Mouse (Mus musculus) CH12.LX (cell line): ENCODE data around the gene Krt17. TPM values are rescaled to one million over a fixed set of nuclear protein-coding genes. Genes with fewer than 3 reads are reported as not detected.

Source experiments
- DNase-seq: peaks from one replicate; pipeline ENCODE4 v3.0.0-alpha.2; 2013; ENCODE audit errors: extremely low read depth
- H3K27ac ChIP-seq: 2 replicates; pipeline ENCODE4 v1.5.1; 2012; ENCODE audit warnings: low read depth, mild to moderate bottlenecking, control low read depth, moderate library complexity; ENCODE audit not compliant: insufficient read depth
- H3K27me3 ChIP-seq: replicated peaks from 2 replicates; pipeline ENCODE3; 2012; ENCODE audit warnings: inconsistent platforms
- H3K36me3 ChIP-seq, 2 experiments: replicated peaks in 1 of 2; 2 replicates each; pipeline versions ENCODE3 to v1.6.1; 2012; ENCODE audit warnings: inconsistent platforms in 1 of 2, low read length in 1 of 2, mild to moderate bottlenecking in 1 of 2, mixed read lengths in 1 of 2, moderate library complexity in 1 of 2; ENCODE audit not compliant: control insufficient read depth in 1 of 2, insufficient read depth in 1 of 2
- H3K4me1 ChIP-seq, 2 experiments: 2 replicates each; pipeline ENCODE4 v1.6.1; 2012; ENCODE audit warnings: inconsistent platforms in 1 of 2, moderate library complexity in 1 of 2; ENCODE audit not compliant: insufficient read depth in 2 of 2, control insufficient read depth in 1 of 2
- H3K4me2 ChIP-seq: 2 replicates; pipeline ENCODE4 v1.6.1; 2012; ENCODE audit warnings: low read depth, mild to moderate bottlenecking, control low read depth; ENCODE audit not compliant: poor library complexity, insufficient read depth, severe bottlenecking
- H3K4me3 ChIP-seq, 3 experiments: fragments of 150-350 bp in 1 of 3; sonication (generic) in 1 of 3; replicated peaks in 1 of 3; 2 replicates each; pipeline versions ENCODE3 to v1.5.1; 2011 to 2012; ENCODE audit warnings: low read depth in 2 of 3, low read length in 2 of 3, mild to moderate bottlenecking in 2 of 3, moderate library complexity in 2 of 3, control low read depth in 1 of 3, improper control_type of control experiment in 1 of 3, inconsistent platforms in 1 of 3, mixed read lengths in 1 of 3; ENCODE audit not compliant: poor library complexity in 1 of 3
- H3K79me2 ChIP-seq: replicated peaks from 2 replicates; pipeline ENCODE4 v1.6.1; 2012; ENCODE audit warnings: mild to moderate bottlenecking, moderate library complexity; ENCODE audit not compliant: control insufficient read depth, poor library complexity, insufficient read depth, severe bottlenecking; ENCODE audit errors: extremely low read depth
- H3K9ac ChIP-seq: 2 replicates; pipeline ENCODE4 v1.6.1; 2012; ENCODE audit warnings: low read depth, mild to moderate bottlenecking, control low read depth, moderate library complexity; ENCODE audit not compliant: insufficient read depth
- H3K9me3 ChIP-seq: replicated peaks from 2 replicates; pipeline ENCODE3; 2012; ENCODE audit warnings: low read length, inconsistent platforms, mixed read lengths
- CHD2 ChIP-seq: IDR thresholded peaks from 2 replicates; pipeline ENCODE4 v1.6.1; 2011; ENCODE audit warnings: low read length, improper control_type of control experiment
- CTCF ChIP-seq, 2 experiments: IDR thresholded peaks in 1 of 2; conservative IDR thresholded peaks in 1 of 2; 2 replicates each; pipeline ENCODE4 v1.5.1; 2011 to 2012; ENCODE audit warnings: low read depth in 2 of 2, low read length in 2 of 2, improper control_type of control experiment in 1 of 2, inconsistent platforms in 1 of 2, mild to moderate bottlenecking in 1 of 2, moderate library complexity in 1 of 2
- E2F4 ChIP-seq: IDR thresholded peaks from 2 replicates; pipeline ENCODE4 v1.6.1; 2011; ENCODE audit warnings: low read depth, low read length, improper control_type of control experiment; ENCODE audit not compliant: insufficient replicate concordance
- ELF1 ChIP-seq: IDR thresholded peaks from 2 replicates; pipeline ENCODE4 v1.6.1; 2014; ENCODE audit warnings: low read depth, mild to moderate bottlenecking, inconsistent platforms, low read length, improper control_type of control experiment
- GABPA ChIP-seq: IDR thresholded peaks from 2 replicates; pipeline ENCODE4 v1.6.1; 2012; ENCODE audit warnings: low read depth, low read length, improper control_type of control experiment, inconsistent platforms; ENCODE audit not compliant: insufficient replicate concordance
- HCFC1 ChIP-seq: IDR thresholded peaks from 2 replicates; pipeline ENCODE4 v1.6.1; 2012; ENCODE audit warnings: low read depth, mild to moderate bottlenecking, inconsistent platforms, low read length, improper control_type of control experiment
- IRF4 ChIP-seq: IDR thresholded peaks from 2 replicates; pipeline ENCODE4 v1.6.1; 2014; ENCODE audit warnings: low read depth, mild to moderate bottlenecking, inconsistent platforms, low read length, improper control_type of control experiment
- JUN ChIP-seq: IDR thresholded peaks from 2 replicates; pipeline ENCODE4 v1.6.1; 2011; ENCODE audit warnings: low read depth, mild to moderate bottlenecking, low read length, improper control_type of control experiment, moderate library complexity; ENCODE audit not compliant: insufficient read depth
- MAX ChIP-seq: IDR thresholded peaks from 2 replicates; pipeline ENCODE4 v1.6.1; 2011; ENCODE audit warnings: low read length, improper control_type of control experiment
- MAZ ChIP-seq: IDR thresholded peaks from 2 replicates; pipeline ENCODE4 v1.6.1; 2012; ENCODE audit warnings: low read depth, mild to moderate bottlenecking, inconsistent platforms, low read length, improper control_type of control experiment, moderate library complexity
- MEF2A ChIP-seq: IDR thresholded peaks from 2 replicates; pipeline ENCODE4 v1.6.1; 2014; ENCODE audit warnings: low read depth, mild to moderate bottlenecking, inconsistent platforms, low read length, improper control_type of control experiment, borderline replicate concordance
- MXI1 ChIP-seq: IDR thresholded peaks from 2 replicates; pipeline ENCODE4 v1.6.1; 2011; ENCODE audit warnings: mild to moderate bottlenecking, low read depth, low read length, improper control_type of control experiment
- MYC ChIP-seq: IDR thresholded peaks from 2 replicates; pipeline ENCODE4 v1.6.1; 2011; ENCODE audit warnings: low read depth, mild to moderate bottlenecking, improper control_type of control experiment, low read length
- PAX5 ChIP-seq: IDR thresholded peaks from 2 replicates; pipeline ENCODE4 v1.6.1; 2012; ENCODE audit warnings: low read length, inconsistent platforms, mixed read lengths
- POLR2AphosphoS2 ChIP-seq: IDR thresholded peaks from 2 replicates; pipeline ENCODE4 v1.6.1; 2011; ENCODE audit warnings: low read depth, low read length, improper control_type of control experiment
- RCOR1 ChIP-seq: conservative IDR thresholded peaks from 2 replicates; pipeline ENCODE4 v1.6.1; 2012; ENCODE audit warnings: low read depth, mild to moderate bottlenecking, inconsistent platforms, low read length, improper control_type of control experiment
- SIN3A ChIP-seq: IDR thresholded peaks from 2 replicates; pipeline ENCODE4 v1.6.1; 2012; ENCODE audit warnings: low read length, improper control_type of control experiment, inconsistent platforms
- UBTF ChIP-seq: IDR thresholded peaks from 2 replicates; pipeline ENCODE4 v1.6.1; 2012; ENCODE audit warnings: low read depth, mild to moderate bottlenecking, inconsistent platforms, low read length, improper control_type of control experiment, moderate library complexity
- USF1 ChIP-seq: IDR thresholded peaks from 2 replicates; pipeline ENCODE4 v1.6.1; 2014; ENCODE audit warnings: low read depth, mild to moderate bottlenecking, inconsistent platforms, low read length, improper control_type of control experiment
- USF2 ChIP-seq: conservative IDR thresholded peaks from 2 replicates; pipeline ENCODE4 v1.6.1; 2011; ENCODE audit warnings: low read depth, low read length, improper control_type of control experiment
- ZC3H11A ChIP-seq: IDR thresholded peaks from 2 replicates; pipeline ENCODE4 v1.6.1; 2012; ENCODE audit warnings: low read depth, mild to moderate bottlenecking, inconsistent platforms, low read length, improper control_type of control experiment
- ZMIZ1 ChIP-seq: IDR thresholded peaks from 2 replicates; pipeline ENCODE4 v1.6.1; 2012; ENCODE audit warnings: low read depth, mild to moderate bottlenecking, inconsistent platforms, low read length, improper control_type of control experiment
- ZNF384 ChIP-seq: IDR thresholded peaks from 2 replicates; pipeline ENCODE4 v1.6.1; 2012; ENCODE audit warnings: low read depth, low read length, improper control_type of control experiment, inconsistent platforms
- dilution Hi-C: fragments of 300-500 bp; cut with MboI; formaldehyde crosslinking; loops from 2 replicates; pipeline ENCODE4 v1.14.3; 2020; ENCODE audit warnings: low sequenced_read_pairs; ENCODE audit not compliant: extremely low pct_unique_long_range_greater_than_20kb, extremely low pct_ligation_motif_present
- in situ Hi-C: fragments of 300-500 bp; cut with MboI; formaldehyde crosslinking; loops from 3 replicates; pipeline ENCODE4 v1.14.3; 2019; ENCODE audit warnings: low sequenced_read_pairs, low pct_ligation_motif_present, low pct_unique_long_range_greater_than_20kb, mixed read lengths
- polyA plus RNA-seq: library from polyadenylated mRNA; unstranded; fragments of >175 nt; gene quantifications from 2 replicates; pipeline ENCODE4 v1.2.1, GENCODE M21; 2012; ENCODE audit warnings: low read depth; ENCODE audit not compliant: insufficient read length
- total RNA-seq, 2 experiments: library from RNA; depleted of rRNA; stranded (reverse); fragments of 300-350 nt in 1 of 2; fragments of >200 nt in 1 of 2; gene quantifications; 2 replicates each; pipeline ENCODE4 v1.2.3; 2012 to 2014

The Krt17 gene
- total and polyA plus RNA-seq, 3 experiments, result 0.76 TPM; not detected in 2

- no peak overlapping the region for H3K4me2 ChIP-seq
- TF ChIP-seq CHD2, result no peak
- TF ChIP-seq HCFC1, result no peak
- no peak for TF ChIP-seq JUN
- TF ChIP-seq PAX5, result no peak
- no peak for TF ChIP-seq GABPA
- no peak for TF ChIP-seq USF1
- no peak for TF ChIP-seq E2F4
- TF ChIP-seq CTCF (conservative IDR thresholded peaks at IDR 0.05 in 1 of 2, IDR thresholded peaks at IDR 0.05 in 1 of 2; ENCODE audit: low read depth in 2 of 2, low read length in 2 of 2), result no peak
- TF ChIP-seq MAZ, result no peak
- no peak for TF ChIP-seq MEF2A
- no peak for TF ChIP-seq MYC
- TF ChIP-seq IRF4, result no peak
- no peak for TF ChIP-seq RCOR1
- TF ChIP-seq MXI1, result no peak
- no peak for TF ChIP-seq ZMIZ1
- no peak for TF ChIP-seq ZC3H11A
- TF ChIP-seq MAX, result no peak
- no peak for TF ChIP-seq ELF1
- no peak for TF ChIP-seq ZNF384
- TF ChIP-seq, all 38 proteins: peak for 0
- peaks cover 76% of the 10 kb centered on the region for H3K27me3 ChIP-seq
- H3K4me3 ChIP-seq, result no peak overlapping the region
- H3K79me2 ChIP-seq, result no peaks in the 10 kb centered on the region
- H3K36me3 ChIP-seq, result no peaks in the 10 kb centered on the region
- H3K9me3 ChIP-seq, result no peaks in the 10 kb centered on the region
- dilution Hi-C loops (no loop called here), in situ Hi-C loops (no loop called here)
- no peak overlapping the region for H3K9ac ChIP-seq
- DNase-seq, result no peak
- no peak overlapping the region for H3K27ac ChIP-seq
- peaks cover 0 to 5% of the 10 kb centered on the region in 2 experiments; a peak in 1 of 4 replicates for H3K4me1 ChIP-seq
Measured at GRCm38 (mm10) chr11:100208542-100208941, 52.3 kb downstream of the Krt17 start.

GRCm38 (mm10) chr11:100207498-100207897 is 53.3 kb downstream of the Krt17 start, which contains the start of gene Krt14:
Krt14 (minus strand) TSS chr11:100207548.
- Histone ChIP-seq H3K4me1 (peaks cover 0 to 5% of the 10 kb centered on the region in 2 experiments; a peak in 1 of 4 replicates), H3K9ac (no peak within 1 kb of the TSS), H3K4me2 (no peak within 1 kb of the TSS), H3K36me3 (no peaks in the 10 kb centered on the region), H3K79me2 (no peaks in the 10 kb centered on the region), H3K9me3 (no peaks in the 10 kb centered on the region), H3K27ac (no peak within 1 kb of the TSS), H3K4me3 (no peak within 1 kb of the TSS), H3K27me3 (peaks cover 73% of the 10 kb centered on the region)
- TF ChIP-seq POLR2AphosphoS2 (no peak), ELF1 (no peak), SIN3A (no peak), USF2 (no peak), UBTF (no peak)
- in situ Hi-C loops (no loop called here), dilution Hi-C loops (no loop called here)
- no peak for DNase-seq

Other genes with a start within 250 kb of the Krt17 start
Only the 20 nearest of the 23 such genes appear.
- gene Krt31, start 210.5 kb downstream of the Krt17 start, total RNA-seq (2012; rRNA removed), result not detected in 2 replicates
- not detected in 2 replicates for gene Krt31, start 210.5 kb downstream of the Krt17 start, total RNA-seq (2014; rRNA removed)
- gene Krt31, start 210.5 kb downstream of the Krt17 start, polyA plus RNA-seq, result not detected in 2 replicates
- not detected in 2 replicates for gene Krt32, start 172.8 kb downstream of the Krt17 start, total RNA-seq (2012; rRNA removed)
- gene Krt32, start 172.8 kb downstream of the Krt17 start, total RNA-seq (2014; rRNA removed), result not detected in 2 replicates
- gene Krt32, start 172.8 kb downstream of the Krt17 start, polyA plus RNA-seq, result not detected in 2 replicates
- gene Krt35, start 164.8 kb downstream of the Krt17 start, total RNA-seq (2012; rRNA removed), result not detected in 2 replicates
- gene Krt35, start 164.8 kb downstream of the Krt17 start, total RNA-seq (2014; rRNA removed), result not detected in 2 replicates
- not detected in 2 replicates for gene Krt35, start 164.8 kb downstream of the Krt17 start, polyA plus RNA-seq
- not detected in 2 replicates for gene Krt36, start 155.4 kb downstream of the Krt17 start, total RNA-seq (2012; rRNA removed)
- not detected in 2 replicates for gene Krt36, start 155.4 kb downstream of the Krt17 start, total RNA-seq (2014; rRNA removed)
- gene Krt36, start 155.4 kb downstream of the Krt17 start, polyA plus RNA-seq, result not detected in 2 replicates
- not detected in 2 replicates for gene Krt13, start 139.5 kb downstream of the Krt17 start, total RNA-seq (2012; rRNA removed)
- gene Krt13, start 139.5 kb downstream of the Krt17 start, total RNA-seq (2014; rRNA removed), result not detected in 2 replicates
- gene Krt13, start 139.5 kb downstream of the Krt17 start, polyA plus RNA-seq, result not detected in 2 replicates
- 0.21 TPM in 2 replicates for gene Krt15, start 125.1 kb downstream of the Krt17 start, total RNA-seq (2012; rRNA removed)
- not detected in 2 replicates for gene Krt15, start 125.1 kb downstream of the Krt17 start, total RNA-seq (2014; rRNA removed)
- gene Krt15, start 125.1 kb downstream of the Krt17 start, polyA plus RNA-seq, result not detected in 2 replicates
- 0.17 TPM in 1 of 2 replicates, not detected in the other for gene Krt19, start 112.4 kb downstream of the Krt17 start, total RNA-seq (2012; rRNA removed)
- not detected in 2 replicates for gene Krt19, start 112.4 kb downstream of the Krt17 start, total RNA-seq (2014; rRNA removed)
- not detected in 2 replicates for gene Krt19, start 112.4 kb downstream of the Krt17 start, polyA plus RNA-seq
- not detected in 2 replicates for gene Krt9, start 67.8 kb downstream of the Krt17 start, total RNA-seq (2012; rRNA removed)
- not detected in 2 replicates for gene Krt9, start 67.8 kb downstream of the Krt17 start, total RNA-seq (2014; rRNA removed)
- not detected in 2 replicates for gene Krt9, start 67.8 kb downstream of the Krt17 start, polyA plus RNA-seq
- gene Krt14, start 53.5 kb downstream of the Krt17 start, total RNA-seq (2012; rRNA removed), result not detected in 2 replicates
- gene Krt14, start 53.5 kb downstream of the Krt17 start, total RNA-seq (2014; rRNA removed), result not detected in 2 replicates
- gene Krt14, start 53.5 kb downstream of the Krt17 start, polyA plus RNA-seq, result not detected in 2 replicates
- gene Krt16, start 12.1 kb downstream of the Krt17 start, total RNA-seq (2012; rRNA removed), result 0.08 TPM in 1 of 2 replicates, not detected in the other
- gene Krt16, start 12.1 kb downstream of the Krt17 start, total RNA-seq (2014; rRNA removed), result not detected in 2 replicates
- gene Krt16, start 12.1 kb downstream of the Krt17 start, polyA plus RNA-seq, result not detected in 2 replicates
- gene Krt42, start 8.8 kb upstream of the Krt17 start, total RNA-seq (2012; rRNA removed), result not detected in 2 replicates
- gene Krt42, start 8.8 kb upstream of the Krt17 start, total RNA-seq (2014; rRNA removed), result not detected in 2 replicates
- gene Krt42, start 8.8 kb upstream of the Krt17 start, polyA plus RNA-seq, result not detected in 2 replicates
- gene Eif1, start 58.9 kb upstream of the Krt17 start, total RNA-seq (2012; rRNA removed), result 249 and 265 TPM in 2 replicates
- gene Eif1, start 58.9 kb upstream of the Krt17 start, total RNA-seq (2014; rRNA removed), result 401 and 406 TPM in 2 replicates
- gene Eif1, start 58.9 kb upstream of the Krt17 start, polyA plus RNA-seq, result 989 and 1,001 TPM in 2 replicates
- not detected in 2 replicates for gene Gast, start 73.4 kb upstream of the Krt17 start, total RNA-seq (2012; rRNA removed)
- gene Gast, start 73.4 kb upstream of the Krt17 start, total RNA-seq (2014; rRNA removed), result not detected in 2 replicates
- gene Gast, start 73.4 kb upstream of the Krt17 start, polyA plus RNA-seq, result not detected in 2 replicates
- gene Hap1, start 95.1 kb upstream of the Krt17 start, total RNA-seq (2012; rRNA removed), result 0.21 and 0.34 TPM in 2 replicates
- gene Hap1, start 95.1 kb upstream of the Krt17 start, total RNA-seq (2014; rRNA removed), result not detected in 2 replicates
- 0.22 TPM in 1 of 2 replicates, not detected in the other for gene Hap1, start 95.1 kb upstream of the Krt17 start, polyA plus RNA-seq
- gene Jup, start 136.7 kb upstream of the Krt17 start, total RNA-seq (2012; rRNA removed), result 0.92 and 1.1 TPM in 2 replicates
- gene Jup, start 136.7 kb upstream of the Krt17 start, total RNA-seq (2014; rRNA removed), result 0.34 and 0.68 TPM in 2 replicates
- gene Jup, start 136.7 kb upstream of the Krt17 start, polyA plus RNA-seq, result 1.3 and 1.4 TPM in 2 replicates
- 0.04 TPM in 1 of 2 replicates, not detected in the other for gene P3h4, start 153.8 kb upstream of the Krt17 start, total RNA-seq (2012; rRNA removed)
- gene P3h4, start 153.8 kb upstream of the Krt17 start, total RNA-seq (2014; rRNA removed), result not detected in 2 replicates
- not detected in 2 replicates for gene P3h4, start 153.8 kb upstream of the Krt17 start, polyA plus RNA-seq
- 0.34 and 0.63 TPM in 2 replicates for gene Fkbp10, start 154.7 kb upstream of the Krt17 start, total RNA-seq (2012; rRNA removed)
- gene Fkbp10, start 154.7 kb upstream of the Krt17 start, total RNA-seq (2014; rRNA removed), result 0.24 and 0.46 TPM in 2 replicates
- 0.30 and 0.31 TPM in 2 replicates for gene Fkbp10, start 154.7 kb upstream of the Krt17 start, polyA plus RNA-seq
- 54.4 and 60.3 TPM in 2 replicates for gene Nt5c3b, start 180.8 kb upstream of the Krt17 start, total RNA-seq (2012; rRNA removed)
- gene Nt5c3b, start 180.8 kb upstream of the Krt17 start, total RNA-seq (2014; rRNA removed), result 50.1 and 54.2 TPM in 2 replicates
- 63.5 and 68.2 TPM in 2 replicates for gene Nt5c3b, start 180.8 kb upstream of the Krt17 start, polyA plus RNA-seq
- 0.67 and 1.1 TPM in 2 replicates for gene Klhl10, start 180.9 kb upstream of the Krt17 start, total RNA-seq (2012; rRNA removed)
- gene Klhl10, start 180.9 kb upstream of the Krt17 start, total RNA-seq (2014; rRNA removed), result 0.48 and 0.54 TPM in 2 replicates
- 0.30 and 0.56 TPM in 2 replicates for gene Klhl10, start 180.9 kb upstream of the Krt17 start, polyA plus RNA-seq
- 19.5 and 24.1 TPM in 2 replicates for gene Klhl11, start 211.7 kb upstream of the Krt17 start, total RNA-seq (2012; rRNA removed)
- 12.8 and 13.7 TPM in 2 replicates for gene Klhl11, start 211.7 kb upstream of the Krt17 start, total RNA-seq (2014; rRNA removed)
- gene Klhl11, start 211.7 kb upstream of the Krt17 start, polyA plus RNA-seq, result 9.8 and 10.1 TPM in 2 replicates